Mouse (Mus musculus): ENCODE results near the gene Vmn1r221.
"Not testable (repeated sequence)": the region's sequence is repeated elsewhere in the genome, so short reads cannot be mapped to it uniquely, and the experiment has no call there.

Vmn1r221 gene

GRCm38 (mm10) chr13:23213827-23214226 is at the start of gene Vmn1r221:
TSS of gene Vmn1r221 (plus strand) at chr13:23214127.
- DNase-seq (ENCODE audit: low read depth, low spot score) = not testable (repeated sequence)

GRCm38 (mm10) chr13:23166471-23166870 is 47.5 kb upstream of the Vmn1r221 start:
- DNase-seq (ENCODE audit: low read depth, low spot score) = not testable (repeated sequence)

GRCm38 (mm10) chr13:23187875-23188274 is 26.1 kb upstream of the Vmn1r221 start, which contains the start of gene Vmn1r220:
TSS of gene Vmn1r220 (minus strand) at chr13:23187975.
- no peak for DNase-seq (ENCODE audit: low read depth, low spot score)

DNA sequence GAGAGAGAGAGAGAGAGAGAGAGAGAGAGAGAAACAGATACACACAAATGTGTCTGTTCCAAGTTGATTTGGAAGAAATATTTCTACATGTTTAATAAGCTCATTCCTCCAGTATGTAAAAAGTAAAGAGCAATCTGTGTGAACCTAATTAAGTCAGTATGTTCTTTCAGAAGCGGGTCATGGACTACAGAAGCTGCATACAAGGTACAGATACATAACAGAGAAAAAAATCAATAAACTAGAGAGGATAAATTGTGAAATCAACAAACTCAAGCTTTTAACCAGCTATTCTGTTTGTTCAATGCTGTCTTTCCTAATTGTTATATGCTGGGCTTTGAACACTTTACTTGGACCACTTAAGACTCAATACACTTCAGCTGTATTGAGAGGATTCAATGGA is 10.0 kb upstream of the Vmn1r221 start:
- not testable (repeated sequence) for DNase-seq (ENCODE audit: low read depth, low spot score)

GRCm38 (mm10) chr13:23235847-23236246 is 21.9 kb downstream of the Vmn1r221 start, which contains the start of gene Vmn1r222:
TSS of gene Vmn1r222 (minus strand) at chr13:23235947.
- DNase-seq (ENCODE audit: low read depth, low spot score) = not testable (repeated sequence)

GRCm38 (mm10) chr13:23246834-23247233 is 32.9 kb downstream of the Vmn1r221 start, which contains the start of gene Vmn1r223:
TSS of gene Vmn1r223 (plus strand) at chr13:23247134.
- not testable (repeated sequence) for DNase-seq (ENCODE audit: low read depth, low spot score)

DNA sequence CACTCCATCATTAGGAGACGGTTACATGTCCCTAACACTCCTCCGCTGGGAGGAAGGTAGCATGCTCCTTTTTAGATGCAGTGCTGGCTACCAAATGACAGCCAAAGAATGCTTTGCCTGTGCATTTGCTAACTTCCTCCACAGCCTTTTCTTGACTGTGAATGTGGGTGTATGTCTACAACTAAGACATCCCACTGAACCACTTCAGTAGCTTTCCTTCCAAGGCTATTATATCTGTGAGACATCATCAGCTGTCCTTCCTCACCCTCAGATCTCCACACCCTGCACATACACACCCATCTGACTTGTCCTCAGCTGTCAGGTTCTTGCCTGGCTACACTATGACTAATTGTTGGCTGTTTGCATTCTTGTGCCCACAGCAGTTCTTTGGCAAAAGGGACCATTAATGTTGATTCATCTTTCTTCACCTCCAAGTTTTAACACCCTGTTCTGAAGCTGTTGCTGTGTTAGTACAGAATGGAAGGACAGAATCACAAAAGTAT is 44.7 kb downstream of the Vmn1r221 start:
- DNase-seq (ENCODE audit: low read depth, low spot score) = peak; percentile 21

- not testable (repeated sequence) for DNase-seq (ENCODE audit: low read depth, low spot score)
Measured at GRCm38 (mm10) chr13:23268606-23269005, 54.7 kb downstream of the Vmn1r221 start.

DNA sequence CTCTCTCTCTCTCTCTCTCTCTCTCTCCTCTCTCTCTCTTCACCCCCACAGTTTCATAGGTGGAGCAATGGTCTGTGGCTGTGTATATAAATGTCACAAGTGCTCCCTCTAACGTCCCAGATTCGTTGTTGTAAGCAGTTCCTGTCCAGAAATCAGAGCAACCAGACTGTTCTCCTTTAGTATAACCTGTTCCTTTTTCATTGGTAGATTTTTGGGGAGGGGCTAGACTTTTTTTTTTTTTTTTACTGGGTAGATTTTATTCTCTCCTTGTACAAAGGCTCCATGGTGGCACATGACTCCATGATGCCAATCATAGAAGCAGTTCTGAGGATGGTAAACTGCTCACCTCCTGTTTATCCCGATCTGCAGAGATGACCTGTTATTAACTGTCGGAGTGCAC is 55.2 kb downstream of the Vmn1r221 start:
- not testable (repeated sequence) for DNase-seq (ENCODE audit: low read depth, low spot score)

DNA sequence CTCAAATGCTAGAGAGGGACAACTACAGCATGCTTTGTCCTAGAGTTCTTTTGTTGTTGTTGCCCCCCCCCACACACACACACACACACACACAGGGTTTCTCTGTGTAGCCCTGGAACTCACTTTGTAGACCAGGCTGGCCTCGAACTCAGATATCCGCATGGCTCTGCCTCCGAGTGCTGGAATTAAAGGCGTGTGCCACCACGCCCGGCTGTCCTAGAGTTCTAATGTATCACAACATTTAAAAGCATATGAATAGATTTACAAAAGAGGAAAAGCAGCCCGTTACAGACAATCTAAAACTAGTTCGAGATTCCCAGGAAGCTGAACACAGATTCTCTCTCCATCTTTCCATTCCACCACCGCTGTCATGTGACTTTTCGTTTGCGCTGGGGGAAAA is 55.8 kb downstream of the Vmn1r221 start:
- no peak for DNase-seq (ENCODE audit: low read depth, low spot score)

GRCm38 (mm10) chr13:23270321-23271101 is 56.6 kb downstream of the Vmn1r221 start:
- no peak for DNase-seq (ENCODE audit: low read depth, low spot score)

Measured in telencephalon, adult 2 months (tissue).